8 mouse cellular contexts compared by ENCODE assay signal in genomic region chr9:105482070-105482469, GRCm38 (mm10). TPM values are rescaled to one million over a fixed set of nuclear protein-coding genes. Genes with fewer than 3 reads are reported as not detected.
DNase-seq lines count a peak whose midpoint lies in the region; ATAC-seq lines count a peak whose summit lies in the region.
"Had no signal": no experiment of that assay in that cellular context is flagged by ENCODE, and none has a peak within 500 bp of the region (broad histone marks: within the 10 kb centered on the region; RNA-seq: fewer than 3 reads in every experiment).

No protein-coding gene starts in this region.

- no peak overlapping the region; the same call in 1 of the 2 replicates for H3K9ac ChIP-seq in hindbrain, embryonic 16.5 days (ENCODE audit: low read depth, low read length)

- H3K27ac ChIP-seq in hindbrain, embryonic 16.5 days (ENCODE audit: low read depth, low read length) = no peak overlapping the region
- H3K27ac ChIP-seq in hindbrain, embryonic 10.5 days = no peak overlapping the region

- WGBS in hindbrain, embryonic 16.5 days = 54% methylated on average over 4 of the region's 4 CpGs
- 86% methylated on average over 4 of the region's 4 CpGs for WGBS in hindbrain, embryonic 10.5 days

- H3K27me3 ChIP-seq in hindbrain, embryonic 16.5 days (replicated peaks; ENCODE audit: control insufficient read depth, insufficient read depth, low read length) = no peaks in the 10 kb centered on the region
- H3K27me3 ChIP-seq in hindbrain, embryonic 10.5 days (ENCODE audit: insufficient read depth, poor library complexity, severe bottlenecking) = no peaks in the 10 kb centered on the region
- H3K27me3 ChIP-seq: megakaryocyte, embryonic 14.5 days had no signal

- no peak overlapping the region for H3K4me2 ChIP-seq in hindbrain, embryonic 16.5 days (ENCODE audit: low read length)

- H3K9me3 ChIP-seq in hindbrain, embryonic 16.5 days (ENCODE audit: control insufficient read depth, low read length) = no peaks in the 10 kb centered on the region
- H3K9me3 ChIP-seq in hindbrain, embryonic 10.5 days = no peaks in the 10 kb centered on the region
- H3K9me3 ChIP-seq: megakaryocyte, embryonic 14.5 days had no signal

- H3K36me3 ChIP-seq in hindbrain, embryonic 16.5 days (ENCODE audit: control insufficient read depth, insufficient read depth, low read length) = no peaks in the 10 kb centered on the region
- 0 out of 2 replicates have a peak, but pooled peaks cover 3% of the 10 kb centered on the region for H3K36me3 ChIP-seq in hindbrain, embryonic 10.5 days

- H3K4me3 ChIP-seq in hindbrain, embryonic 16.5 days (ENCODE audit: low read length) = no peak overlapping the region
- H3K4me3 ChIP-seq in hindbrain, embryonic 10.5 days = no peak overlapping the region
- H3K4me3 ChIP-seq: megakaryocyte, embryonic 14.5 days had no signal

- DNase-seq in hindbrain, embryonic 10.5 days (ENCODE audit: low spot score) = no peak
- DNase-seq in right cerebral cortex, postnatal 14 days = peak; percentile 53
- no peak for DNase-seq in right cerebral cortex, postnatal 36 days (ENCODE audit: low spot score in 2 of 2)
- peak; percentile 57 for DNase-seq in cerebellum, adult 9-10 months
- DNase-seq in skeletal muscle tissue, adult 2 months (ENCODE audit: low read depth, low spot score) = peak; percentile 18
- DNase-seq in embryo, embryonic 11 days = no peak

- H3K4me1 ChIP-seq in hindbrain, embryonic 16.5 days (ENCODE audit: control insufficient read depth, insufficient read depth, low read depth, low read length) = peaks cover 7% of the 10 kb centered on the region
- H3K4me1 ChIP-seq in hindbrain, embryonic 10.5 days (replicated peaks) = no peaks in the 10 kb centered on the region

- peak; percentile 54; the same call in 1 of the 2 replicates for ATAC-seq in hindbrain, embryonic 16.5 days

RNA-seq across cellular contexts. Expression of gene Atp2c1, which starts 45.0 kb away (rescaled TPM):
- polyA plus RNA-seq in hindbrain, embryonic 16.5 days (2015; fragmentation: Nextera tagmentation; extraction: Ambion mirVana) = 96.7 and 105 TPM in 2 replicates
- 47.9 and 65.4 TPM in 2 replicates for polyA plus RNA-seq in hindbrain, embryonic 10.5 days (2016; fragmentation: Nextera tagmentation; extraction: Ambion mirVana)

Comparison
In these comparisons a context has a peak if more than half of its experiments do, and no peak if none do; other contexts are left out.
1. DNase-seq: peak in right cerebral cortex, postnatal 14 days (single experiment), cerebellum, adult 9-10 months (single experiment) and skeletal muscle tissue, adult 2 months (single experiment); none in hindbrain, embryonic 10.5 days (single experiment), right cerebral cortex, postnatal 36 days (0 of 2) and embryo, embryonic 11 days (single experiment).